Mouse (Mus musculus) bone marrow, adult 2 months (tissue): ENCODE measurements around the gene Tfe3. TPM values are rescaled to one million over a fixed set of nuclear protein-coding genes. Genes with fewer than 3 reads are reported as not detected.

Source experiments
- H3K27ac ChIP-seq: fragments of 200-500 bp; 2 replicates; pipeline ENCODE4 v1.5.1; 2012; ENCODE audit warnings: low read depth, mild to moderate bottlenecking, control low read depth, inconsistent platforms, low read length; ENCODE audit not compliant: control insufficient read depth, poor library complexity, insufficient read depth
- H3K4me1 ChIP-seq: fragments of 200-500 bp; 2 replicates; pipeline ENCODE4 v1.6.1; 2011; ENCODE audit warnings: low read length; ENCODE audit not compliant: control insufficient read depth, insufficient read depth
- H3K4me3 ChIP-seq: fragments of 200-500 bp; replicated peaks from 2 replicates; pipeline ENCODE3; 2011; ENCODE audit warnings: mild to moderate bottlenecking, low read depth, low read length, control low read depth; ENCODE audit not compliant: control insufficient read depth
- CTCF ChIP-seq: fragments of 200-500 bp; IDR thresholded peaks from 2 replicates; pipeline ENCODE4 v1.5.1; 2011; ENCODE audit warnings: low read length, control low read depth; ENCODE audit not compliant: control insufficient read depth, insufficient read depth
- POLR2A ChIP-seq: fragments of 200-500 bp; IDR thresholded peaks from 2 replicates; pipeline ENCODE4 v1.6.1; 2011; ENCODE audit warnings: low read depth, mild to moderate bottlenecking, control low read depth, low read length, borderline replicate concordance; ENCODE audit not compliant: control insufficient read depth
- WGBS: fragments of 180-500 bp; shearing (Covaris S2); methylation state at CpG from one replicate; pipeline ENCODE4 v1.1.7; 2018; 5-methylcytosine and 5-hydroxymethylcytosine counted together
- polyA plus RNA-seq: library from polyadenylated mRNA; stranded (reverse); fragments of >200 nt; gene quantifications from 2 replicates; pipeline ENCODE4 v1.2.4, GENCODE M21; 2011; ENCODE audit warnings: low replicate concordance; ENCODE audit not compliant: missing spikeins, insufficient read depth, insufficient read length

The Tfe3 gene
- polyA plus RNA-seq, 1 experiment: 22.3 TPM

DNA sequence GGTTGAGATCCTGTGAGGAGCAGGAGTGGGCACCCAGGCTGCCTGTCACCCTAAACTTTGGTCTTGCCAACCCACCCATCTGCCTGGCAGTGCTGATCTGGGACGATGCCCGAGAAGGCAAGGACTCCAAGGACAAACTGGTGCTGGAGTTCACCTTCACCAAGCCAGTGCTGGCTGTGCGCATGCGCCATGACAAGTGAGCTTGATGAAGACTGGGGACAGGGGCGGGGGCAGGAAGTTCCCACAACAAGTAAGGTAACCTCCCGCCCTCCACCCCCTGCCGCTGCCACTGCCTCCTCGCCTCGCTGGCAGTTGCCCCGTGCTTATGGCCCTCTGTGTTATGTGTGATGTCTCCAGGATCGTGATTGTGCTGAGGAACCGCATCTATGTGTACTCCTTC is 36.5 kb upstream of the Tfe3 start:
- no peaks in the 10 kb centered on the region; the same call in 1 of the 2 replicates for H3K4me1 ChIP-seq
- WGBS: 90% methylated on average over 12 of the region's 12 CpGs
- no peak for TF ChIP-seq POLR2A
- no peak for TF ChIP-seq CTCF
- no peak overlapping the region for H3K4me3 ChIP-seq
- no peak overlapping the region for H3K27ac ChIP-seq

DNA sequence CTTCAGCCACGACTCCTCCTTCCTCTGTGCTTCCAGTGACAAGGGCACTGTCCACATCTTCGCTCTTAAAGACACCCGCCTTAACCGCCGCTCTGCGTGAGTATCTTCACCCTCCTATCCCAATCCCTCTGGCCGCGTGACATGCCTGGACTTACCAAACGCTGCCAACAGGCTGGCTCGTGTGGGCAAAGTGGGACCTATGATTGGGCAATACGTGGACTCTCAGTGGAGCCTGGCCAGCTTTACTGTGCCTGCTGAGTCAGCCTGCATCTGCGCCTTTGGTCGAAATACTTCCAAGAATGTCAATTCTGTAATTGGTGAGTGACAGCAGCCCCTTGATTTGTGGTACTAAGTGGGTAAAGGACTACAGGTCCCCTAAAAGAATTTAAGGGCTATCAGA is 35.2 kb upstream of the Tfe3 start:
- Histone ChIP-seq H3K4me1 (no peaks in the 10 kb centered on the region; the same call in 1 of the 2 replicates), H3K27ac (no peak overlapping the region), H3K4me3 (no peak overlapping the region)
- TF ChIP-seq CTCF (no peak), POLR2A (no peak)
- WGBS: 76% methylated on average over 13 of the region's 13 CpGs

DNA sequence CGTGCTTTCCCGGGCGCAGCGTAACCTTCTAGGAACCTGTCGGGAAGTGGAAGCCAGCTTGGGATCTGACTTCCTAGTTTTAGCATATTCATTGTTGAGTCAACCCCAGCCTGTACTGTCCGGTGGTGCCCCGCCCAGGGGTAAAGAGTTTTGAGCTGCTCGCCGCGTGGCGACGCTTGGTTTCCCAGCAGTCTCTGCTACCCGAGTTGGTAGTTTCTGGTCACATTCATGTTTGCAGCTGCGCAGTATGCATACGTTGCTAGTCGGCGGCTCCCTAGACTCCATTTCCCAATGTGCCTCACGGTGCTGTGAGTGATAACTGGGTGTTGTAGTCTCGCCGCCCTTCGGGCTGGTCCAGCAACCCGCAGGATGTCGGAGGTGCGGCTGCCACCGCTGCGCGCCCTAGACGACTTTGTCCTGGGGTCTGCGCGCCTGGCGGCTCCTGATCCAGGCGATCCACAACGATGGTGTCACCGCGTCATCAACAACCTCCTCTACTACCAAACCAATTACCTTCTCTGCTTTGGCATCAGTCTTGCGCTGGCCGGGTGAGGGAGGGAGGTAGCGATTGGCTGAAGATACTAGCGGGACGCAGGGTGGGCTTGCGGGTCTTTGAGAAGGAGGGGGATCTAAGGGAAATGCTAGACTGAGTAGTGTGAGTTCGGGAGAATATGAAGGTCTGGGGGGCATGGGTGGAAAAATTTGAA is 34.0 kb upstream of the Tfe3 start, which contains the start of gene Praf2:
Gene Praf2 (plus strand): TSS at position 225 of the 707 bp plus-strand sequence.
- Histone ChIP-seq H3K27ac (peak within 1 kb of the TSS; percentile 27; the same call in 1 of the 2 replicates), H3K4me1 (no peaks in the 10 kb centered on the region; the same call in 1 of the 2 replicates), H3K4me3 (peak within 1 kb of the TSS; percentile 76)
- no peak for TF ChIP-seq POLR2A
- no peak for TF ChIP-seq CTCF
- 13% methylated on average over 42 of the region's 42 CpGs for WGBS

DNA sequence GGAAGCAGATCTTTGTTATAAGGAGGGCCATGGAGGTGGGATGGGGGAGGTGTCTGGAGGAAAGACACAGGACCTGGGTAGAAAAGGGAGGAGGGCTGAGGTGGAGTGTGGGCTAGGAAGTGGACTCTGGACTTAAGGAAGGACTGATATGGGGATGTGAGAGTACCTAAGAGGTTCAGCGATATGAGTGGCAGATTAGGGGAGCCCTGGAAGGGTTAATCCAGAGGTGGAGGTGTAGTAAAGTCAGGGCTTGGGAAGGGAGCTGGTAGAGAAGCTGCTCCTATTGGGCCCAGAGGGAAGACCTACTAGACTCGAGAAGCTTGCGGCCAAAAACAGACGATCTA is 33.5 kb upstream of the Tfe3 start:
- Histone ChIP-seq H3K27ac (no peak overlapping the region), H3K4me3 (no peak overlapping the region), H3K4me1 (no peaks in the 10 kb centered on the region; the same call in 1 of the 2 replicates)
- TF ChIP-seq CTCF (no peak), POLR2A (no peak)
- WGBS: 40% methylated on average over 4 of the region's 4 CpGs

DNA sequence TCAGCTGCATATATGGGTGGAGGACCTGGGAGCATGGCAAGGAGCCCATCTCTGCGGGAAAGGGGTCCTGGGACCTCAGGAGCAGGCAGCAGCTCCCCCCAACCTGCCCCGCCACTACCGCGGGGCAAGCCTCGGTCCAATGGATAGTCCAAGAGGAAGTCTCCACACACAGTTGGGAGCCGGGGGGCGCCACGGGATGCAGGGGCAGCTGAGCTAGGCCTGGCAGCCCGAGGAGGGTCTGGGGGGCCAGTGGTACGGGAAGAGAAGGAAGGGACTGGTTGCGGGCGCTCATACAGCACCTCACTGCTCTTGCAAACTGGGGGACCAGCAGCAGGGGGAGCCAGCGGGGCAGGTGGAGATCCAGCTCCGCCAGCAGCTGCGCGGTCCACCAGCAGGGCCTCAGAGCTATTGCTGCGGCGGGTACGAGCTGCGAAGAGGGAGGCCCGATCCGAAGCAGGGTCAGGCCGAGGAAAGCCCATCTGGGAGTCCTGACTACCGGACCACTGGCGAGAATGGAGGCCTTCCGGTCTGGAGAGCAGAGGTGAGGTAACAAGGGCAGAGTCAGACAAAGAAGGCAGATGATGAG is 28.7 kb upstream of the Tfe3 start:
- Histone ChIP-seq H3K4me1 (no peaks in the 10 kb centered on the region; the same call in 1 of the 2 replicates), H3K27ac (no peak overlapping the region), H3K4me3 (peak overlapping the region; percentile 22)
- TF ChIP-seq POLR2A (no peak), CTCF (peak; percentile 61)
- WGBS: 32% methylated on average over 24 of the region's 26 CpGs

DNA sequence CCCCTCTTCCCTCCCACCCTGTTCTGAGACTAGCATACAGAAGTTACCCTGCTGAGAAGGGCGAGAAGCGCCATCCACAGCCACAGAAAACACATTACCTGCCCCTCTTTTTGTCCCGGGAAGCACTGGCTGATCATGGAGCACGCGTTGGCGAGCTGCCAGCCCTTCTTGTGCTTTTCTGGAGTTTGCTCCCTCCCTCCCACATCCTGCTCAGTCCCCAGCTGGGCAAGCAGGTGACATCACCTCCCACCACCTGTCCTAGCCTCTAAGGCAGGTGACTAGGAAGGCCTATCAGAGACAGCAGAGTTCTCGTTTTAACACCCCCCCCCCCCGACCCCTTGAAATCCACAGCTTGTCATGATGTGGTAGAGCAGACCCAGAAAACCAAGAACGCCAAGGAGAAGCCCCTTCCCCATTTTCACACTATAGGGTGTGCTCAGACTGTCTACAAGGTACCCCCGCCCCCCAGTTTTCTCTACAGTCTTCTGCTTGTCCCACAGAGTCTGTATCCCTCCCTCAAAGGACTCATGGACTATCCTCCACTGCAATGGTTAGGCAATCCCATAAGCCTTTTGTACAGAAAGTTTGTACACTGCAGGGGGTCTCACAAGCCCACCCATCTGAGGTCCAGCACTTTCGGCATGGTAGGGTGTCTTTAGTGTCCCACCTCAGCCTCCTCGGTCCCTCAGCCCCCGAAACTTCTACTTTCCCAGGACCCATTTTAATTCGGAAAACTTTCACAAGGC is 22.9 kb upstream of the Tfe3 start:
- WGBS: 80% methylated on average over 14 of the region's 14 CpGs
- no peak overlapping the region for H3K4me3 ChIP-seq
- H3K27ac ChIP-seq: no peak overlapping the region
- TF ChIP-seq POLR2A (no peak), CTCF (no peak)
- no peaks in the 10 kb centered on the region for H3K4me1 ChIP-seq

DNA sequence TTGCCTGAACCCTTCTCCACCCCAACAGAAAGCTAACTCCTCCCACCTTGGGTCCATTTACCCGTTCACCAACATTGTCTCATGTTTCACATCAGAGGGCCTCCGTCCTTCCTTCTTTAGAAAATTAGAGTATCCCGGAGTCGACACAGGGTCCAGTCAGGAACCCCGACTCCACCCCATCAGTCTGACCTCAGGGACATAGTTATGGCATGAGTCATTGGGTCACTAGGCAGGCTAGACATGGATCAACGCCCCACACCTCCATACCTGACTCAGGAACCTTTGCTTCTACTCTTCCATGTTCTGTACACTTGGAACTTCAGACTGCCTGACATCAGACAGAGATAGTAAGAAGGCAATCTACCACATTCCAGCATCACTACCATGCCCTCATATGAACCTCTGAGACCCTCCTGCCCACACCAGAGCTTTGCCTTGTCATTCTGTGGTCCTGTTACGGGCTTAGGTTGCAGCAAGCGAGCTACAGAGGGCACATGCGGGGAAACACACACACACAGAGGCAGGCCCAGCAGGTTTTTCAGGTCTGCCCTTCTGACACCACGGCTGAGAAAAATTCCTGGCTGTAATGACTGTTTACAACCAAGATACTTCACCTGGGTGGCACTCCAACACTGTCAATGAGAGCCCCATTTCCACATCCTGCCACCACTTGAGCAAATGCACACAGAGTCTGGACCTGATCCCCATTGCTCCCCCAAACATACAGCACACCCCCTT is 22.1 kb upstream of the Tfe3 start:
- no peak for TF ChIP-seq POLR2A
- TF ChIP-seq CTCF: no peak
- whole genome bisulfite sequencing: 72% methylated on average over 10 of the region's 10 CpGs
- Histone ChIP-seq H3K27ac (no peak overlapping the region), H3K4me1 (no peaks in the 10 kb centered on the region), H3K4me3 (no peak overlapping the region)
